Mouse (Mus musculus) thymus, adult 18-20 months (tissue): ENCODE measurements around the gene Adad2.

Experiments used
- DNase-seq, 2 experiments: peaks; one replicate each; pipeline ENCODE4 v3.0.0; 2022; ENCODE audit warnings: mixed read lengths in 2 of 2

The Adad2 gene

GRCm38 (mm10) chr8:119644429-119644960 is 31.9 kb downstream of the Adad2 start:
- no peak for DNase-seq

GRCm38 (mm10) chr8:119644981-119645597 is 32.5 kb downstream of the Adad2 start:
- DNase-seq, result no peak

- DNase-seq, result no peak
Observed at GRCm38 (mm10) chr8:119646197-119646596, 33.6 kb downstream of the Adad2 start.

- no peak for DNase-seq
Observed at GRCm38 (mm10) chr8:119646846-119647245, 34.3 kb downstream of the Adad2 start.

- no peak for DNase-seq
Observed at GRCm38 (mm10) chr8:119651324-119651723, 38.8 kb downstream of the Adad2 start.

- DNase-seq, result no peak
Observed at GRCm38 (mm10) chr8:119656709-119657464, 44.3 kb downstream of the Adad2 start.

- no peak for DNase-seq
Observed at GRCm38 (mm10) chr8:119661081-119661480, 48.5 kb downstream of the Adad2 start.

- DNase-seq, result no peak
Observed at GRCm38 (mm10) chr8:119661892-119662291, 49.3 kb downstream of the Adad2 start.

- DNase-seq, result no peak
Observed at GRCm38 (mm10) chr8:119663440-119663839, 50.9 kb downstream of the Adad2 start.

GRCm38 (mm10) chr8:119665270-119665669 is 52.7 kb downstream of the Adad2 start:
- DNase-seq, result no peak
